7 mouse cellular contexts compared by ENCODE assay signal in the genomic region with DNA sequence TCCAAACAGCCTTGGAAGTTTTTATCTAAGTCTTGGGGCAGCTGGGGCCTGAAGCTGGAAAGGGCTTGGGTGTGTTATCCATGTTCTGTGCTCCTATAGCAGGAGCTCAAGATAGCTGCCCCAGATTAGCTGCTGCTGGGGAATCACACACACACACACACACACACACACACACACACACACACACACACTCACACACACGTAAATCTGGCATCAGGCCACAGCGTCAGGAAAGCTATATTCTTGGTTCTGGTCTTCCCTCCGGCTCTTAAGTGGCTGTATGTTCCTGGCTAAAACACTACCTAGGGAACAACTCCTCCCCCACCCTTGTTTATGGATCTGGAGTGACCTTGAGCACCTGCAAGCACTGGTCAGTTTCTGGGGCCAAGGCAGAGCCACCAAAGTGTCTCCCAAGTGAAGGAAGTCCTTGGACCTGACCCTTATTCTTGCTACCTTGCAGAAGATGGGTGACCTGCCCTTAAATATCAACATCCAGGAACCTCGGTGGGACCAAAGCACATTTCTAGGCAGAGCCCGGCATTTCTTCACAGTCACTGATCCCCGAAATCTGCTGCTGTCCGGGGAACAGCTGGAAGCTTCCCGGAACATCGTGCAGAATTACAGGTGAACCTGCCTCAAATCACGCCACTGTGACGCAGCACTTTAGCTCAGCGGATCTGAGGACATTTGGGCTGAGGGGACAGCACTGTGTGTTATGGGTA. TPM values are rescaled to one million over a fixed set of nuclear protein-coding genes. Genes with fewer than 3 reads are reported as not detected.
DNase-seq lines count a peak whose midpoint lies in the region; ATAC-seq lines count a peak whose summit lies in the region.

No protein-coding gene starts in this region.

- H3K4me3 ChIP-seq in limb, embryonic 11.5 days (ENCODE audit: low read depth, low read length) = no peak overlapping the region; the same call in 1 of the 2 replicates
- H3K4me3 ChIP-seq in limb, embryonic 10.5 days = no peak overlapping the region
- H3K4me3 ChIP-seq in embryonic facial prominence, embryonic 13.5 days = peak overlapping the region; percentile 50
- H3K4me3 ChIP-seq in hindbrain, embryonic 16.5 days (ENCODE audit: low read length) = peak overlapping the region; percentile 67
- H3K4me3 ChIP-seq in neural tube, embryonic 12.5 days = peak overlapping the region; percentile 51

- 82% methylated on average over 12 of the region's 12 CpGs for WGBS in limb, embryonic 11.5 days
- 79% methylated on average over 12 of the region's 12 CpGs for whole genome bisulfite sequencing in limb, embryonic 10.5 days
- 77% methylated on average over 12 of the region's 12 CpGs for WGBS in embryonic facial prominence, embryonic 13.5 days
- WGBS in hindbrain, embryonic 16.5 days = 76% methylated on average over 12 of the region's 12 CpGs
- 85% methylated on average over 12 of the region's 12 CpGs for WGBS in neural tube, embryonic 12.5 days

- no peak overlapping the region for H3K27ac ChIP-seq in limb, embryonic 11.5 days (replicated peaks; ENCODE audit: low read depth, low read length)
- H3K27ac ChIP-seq in limb, embryonic 10.5 days = no peak overlapping the region
- H3K27ac ChIP-seq in embryonic facial prominence, embryonic 13.5 days = peak overlapping the region; percentile 88
- H3K27ac ChIP-seq in hindbrain, embryonic 16.5 days (ENCODE audit: low read depth, low read length) = peak overlapping the region; percentile 94
- H3K27ac ChIP-seq in neural tube, embryonic 12.5 days = no peak overlapping the region

- peak overlapping the region; percentile 53 for H3K4me2 ChIP-seq in limb, embryonic 11.5 days (ENCODE audit: low read depth, severe bottlenecking)
- peak overlapping the region; percentile 80 for H3K4me2 ChIP-seq in embryonic facial prominence, embryonic 13.5 days
- H3K4me2 ChIP-seq in hindbrain, embryonic 16.5 days (ENCODE audit: low read length) = peak overlapping the region; percentile 75
- peak overlapping the region; percentile 65 for H3K4me2 ChIP-seq in neural tube, embryonic 12.5 days (replicated peaks)

- no peak for DNase-seq in limb, embryonic 11.5 days (ENCODE audit: low spot score)
- DNase-seq in limb, embryonic 10.5 days (ENCODE audit: low spot score) = no peak
- no peak for DNase-seq in Muller cell, postnatal 12 days (ENCODE audit: inconsistent ontology term)
- no peak for DNase-seq in thymus, postnatal 36 days

- no peak for ATAC-seq in limb, embryonic 11.5 days (ENCODE audit: insufficient number of reproducible peaks, low FRiP score, low TSS enrichment, low read depth)
- no peak for ATAC-seq in embryonic facial prominence, embryonic 13.5 days (ENCODE audit: insufficient number of reproducible peaks, insufficient read depth, low FRiP score, low TSS enrichment, low read depth)
- no peak for ATAC-seq in hindbrain, embryonic 16.5 days
- no peak for ATAC-seq in neural tube, embryonic 12.5 days (ENCODE audit: low FRiP score, low read depth)

- peaks cover 21% of the 10 kb centered on the region for H3K4me1 ChIP-seq in limb, embryonic 11.5 days (ENCODE audit: control insufficient read depth, insufficient read depth, low read length)
- peaks cover 31% of the 10 kb centered on the region for H3K4me1 ChIP-seq in limb, embryonic 10.5 days
- peaks cover 35% of the 10 kb centered on the region for H3K4me1 ChIP-seq in embryonic facial prominence, embryonic 13.5 days
- peaks cover 26% of the 10 kb centered on the region for H3K4me1 ChIP-seq in hindbrain, embryonic 16.5 days (ENCODE audit: control insufficient read depth, insufficient read depth, low read depth, low read length)
- H3K4me1 ChIP-seq in neural tube, embryonic 12.5 days = peaks cover 29% of the 10 kb centered on the region

- no peaks in the 10 kb centered on the region for H3K36me3 ChIP-seq in limb, embryonic 11.5 days (ENCODE audit: control insufficient read depth, insufficient read depth, low read length)
- peaks cover 17% of the 10 kb centered on the region; the same call in 1 of the 2 replicates for H3K36me3 ChIP-seq in limb, embryonic 10.5 days
- peaks cover 39% of the 10 kb centered on the region for H3K36me3 ChIP-seq in embryonic facial prominence, embryonic 13.5 days
- H3K36me3 ChIP-seq in hindbrain, embryonic 16.5 days (ENCODE audit: control insufficient read depth, insufficient read depth, low read length) = peaks cover 12% of the 10 kb centered on the region
- peaks cover 13% of the 10 kb centered on the region; the same call in 1 of the 2 replicates for H3K36me3 ChIP-seq in neural tube, embryonic 12.5 days

- H3K27me3 ChIP-seq in limb, embryonic 11.5 days (ENCODE audit: control insufficient read depth, insufficient read depth, low read length) = peaks cover 26% of the 10 kb centered on the region
- peaks cover 57% of the 10 kb centered on the region for H3K27me3 ChIP-seq in limb, embryonic 10.5 days (ENCODE audit: low read depth, poor library complexity, severe bottlenecking)
- H3K27me3 ChIP-seq in embryonic facial prominence, embryonic 13.5 days = peaks cover 21% of the 10 kb centered on the region
- no peaks in the 10 kb centered on the region for H3K27me3 ChIP-seq in hindbrain, embryonic 16.5 days (replicated peaks; ENCODE audit: control insufficient read depth, insufficient read depth, low read length)
- peaks cover 24% of the 10 kb centered on the region for H3K27me3 ChIP-seq in neural tube, embryonic 12.5 days (replicated peaks)

- no peaks in the 10 kb centered on the region for H3K9me3 ChIP-seq in limb, embryonic 11.5 days (ENCODE audit: control insufficient read depth, low read length)
- no peaks in the 10 kb centered on the region for H3K9me3 ChIP-seq in limb, embryonic 10.5 days (replicated peaks)
- H3K9me3 ChIP-seq in embryonic facial prominence, embryonic 13.5 days = no peaks in the 10 kb centered on the region
- no peaks in the 10 kb centered on the region for H3K9me3 ChIP-seq in hindbrain, embryonic 16.5 days (ENCODE audit: control insufficient read depth, low read length)
- no peaks in the 10 kb centered on the region for H3K9me3 ChIP-seq in neural tube, embryonic 12.5 days

- no peak overlapping the region for H3K9ac ChIP-seq in limb, embryonic 11.5 days (ENCODE audit: low read length)
- H3K9ac ChIP-seq in embryonic facial prominence, embryonic 13.5 days = peak overlapping the region; percentile 67
- H3K9ac ChIP-seq in hindbrain, embryonic 16.5 days (ENCODE audit: low read depth, low read length) = peak overlapping the region; percentile 81
- H3K9ac ChIP-seq in neural tube, embryonic 12.5 days = 0 out of 2 replicates have a peak overlapping the region, but pooled peaks have one; percentile 69

RNA-seq across cellular contexts. Expression of gene Sfxn3, which starts 1.5 kb away (rescaled TPM):
- 11.9 and 12.4 TPM in 2 replicates for polyA plus RNA-seq in limb, embryonic 11.5 days (2014; fragmentation: Nextera tagmentation; extraction: Ambion mirVana)
- polyA plus RNA-seq in limb, embryonic 10.5 days (2016; fragmentation: Nextera tagmentation; extraction: Ambion mirVana) = 4.6 and 8.4 TPM in 2 replicates
- 32.3 and 32.5 TPM in 2 replicates for polyA plus RNA-seq in embryonic facial prominence, embryonic 13.5 days (2015; fragmentation: Nextera tagmentation; extraction: Ambion mirVana)
- 76.8 and 85.4 TPM in 2 replicates for polyA plus RNA-seq in hindbrain, embryonic 16.5 days (2015; fragmentation: Nextera tagmentation; extraction: Ambion mirVana)
- 38.3 and 41.2 TPM in 2 replicates for polyA plus RNA-seq in neural tube, embryonic 12.5 days (2016; fragmentation: Nextera tagmentation; extraction: Ambion mirVana)

RNA-seq across cellular contexts. Expression of gene Pdzd7, which starts 3.3 kb away (rescaled TPM):
- 0.14 and 0.21 TPM in 2 replicates for polyA plus RNA-seq in limb, embryonic 11.5 days (2014; fragmentation: Nextera tagmentation; extraction: Ambion mirVana)
- 0.20 and 0.28 TPM in 2 replicates for polyA plus RNA-seq in limb, embryonic 10.5 days (2016; fragmentation: Nextera tagmentation; extraction: Ambion mirVana)
- 0.47 and 0.51 TPM in 2 replicates for polyA plus RNA-seq in embryonic facial prominence, embryonic 13.5 days (2015; fragmentation: Nextera tagmentation; extraction: Ambion mirVana)
- 3.0 and 3.2 TPM in 2 replicates for polyA plus RNA-seq in hindbrain, embryonic 16.5 days (2015; fragmentation: Nextera tagmentation; extraction: Ambion mirVana)
- polyA plus RNA-seq in neural tube, embryonic 12.5 days (2016; fragmentation: Nextera tagmentation; extraction: Ambion mirVana) = 0.63 and 0.72 TPM in 2 replicates

RNA-seq across cellular contexts. Expression of gene Kazald1, which starts 26.2 kb away (rescaled TPM):
- 1.4 and 2.2 TPM in 2 replicates for polyA plus RNA-seq in limb, embryonic 11.5 days (2014; fragmentation: Nextera tagmentation; extraction: Ambion mirVana)
- 1.0 and 1.5 TPM in 2 replicates for polyA plus RNA-seq in limb, embryonic 10.5 days (2016; fragmentation: Nextera tagmentation; extraction: Ambion mirVana)
- polyA plus RNA-seq in embryonic facial prominence, embryonic 13.5 days (2015; fragmentation: Nextera tagmentation; extraction: Ambion mirVana) = 17.7 and 29.4 TPM in 2 replicates
- 4.0 and 5.5 TPM in 2 replicates for polyA plus RNA-seq in hindbrain, embryonic 16.5 days (2015; fragmentation: Nextera tagmentation; extraction: Ambion mirVana)
- polyA plus RNA-seq in neural tube, embryonic 12.5 days (2016; fragmentation: Nextera tagmentation; extraction: Ambion mirVana) = 0.46 and 0.57 TPM in 2 replicates

RNA-seq across cellular contexts. Expression of gene Lzts2, which starts 34.6 kb away (rescaled TPM):
- 64.4 and 71.7 TPM in 2 replicates for polyA plus RNA-seq in limb, embryonic 11.5 days (2014; fragmentation: Nextera tagmentation; extraction: Ambion mirVana)
- polyA plus RNA-seq in limb, embryonic 10.5 days (2016; fragmentation: Nextera tagmentation; extraction: Ambion mirVana) = 87.5 and 90.8 TPM in 2 replicates
- polyA plus RNA-seq in embryonic facial prominence, embryonic 13.5 days (2015; fragmentation: Nextera tagmentation; extraction: Ambion mirVana) = 64.6 and 73.3 TPM in 2 replicates
- 14.8 and 18.7 TPM in 2 replicates for polyA plus RNA-seq in hindbrain, embryonic 16.5 days (2015; fragmentation: Nextera tagmentation; extraction: Ambion mirVana)
- 68.5 and 70.0 TPM in 2 replicates for polyA plus RNA-seq in neural tube, embryonic 12.5 days (2016; fragmentation: Nextera tagmentation; extraction: Ambion mirVana)

RNA-seq across cellular contexts. Expression of gene Mrpl43, which starts 42.6 kb away (rescaled TPM):
- polyA plus RNA-seq in limb, embryonic 11.5 days (2014; fragmentation: Nextera tagmentation; extraction: Ambion mirVana) = 69.3 and 73.6 TPM in 2 replicates
- polyA plus RNA-seq in limb, embryonic 10.5 days (2016; fragmentation: Nextera tagmentation; extraction: Ambion mirVana) = 69.8 and 75.3 TPM in 2 replicates
- polyA plus RNA-seq in embryonic facial prominence, embryonic 13.5 days (2015; fragmentation: Nextera tagmentation; extraction: Ambion mirVana) = 72.6 and 81.2 TPM in 2 replicates
- 90.1 and 98.4 TPM in 2 replicates for polyA plus RNA-seq in hindbrain, embryonic 16.5 days (2015; fragmentation: Nextera tagmentation; extraction: Ambion mirVana)
- 82.9 and 83.2 TPM in 2 replicates for polyA plus RNA-seq in neural tube, embryonic 12.5 days (2016; fragmentation: Nextera tagmentation; extraction: Ambion mirVana)

Comparison
In these comparisons a context has a peak if more than half of its experiments do, and no peak if none do; other contexts are left out.
1. H3K27ac ChIP-seq: peak in embryonic facial prominence, embryonic 13.5 days (single experiment) and hindbrain, embryonic 16.5 days (single experiment); none in limb, embryonic 11.5 days (single experiment), limb, embryonic 10.5 days (single experiment) and neural tube, embryonic 12.5 days (single experiment).
2. H3K4me3 ChIP-seq: peak in embryonic facial prominence, embryonic 13.5 days (single experiment), hindbrain, embryonic 16.5 days (single experiment) and neural tube, embryonic 12.5 days (single experiment); none in limb, embryonic 11.5 days (single experiment) and limb, embryonic 10.5 days (single experiment).
3. Peak in every context shown above with its lines, with median percentiles within 50 percentile points of each other: H3K4me2 ChIP-seq.